Mouse (Mus musculus) gastrocnemius, postnatal 10 days (tissue): ENCODE results near the gene Crcp. TPM values are rescaled to one million over a fixed set of nuclear protein-coding genes. Genes with fewer than 3 reads are reported as not detected.

ENCODE experiments used
- DNase-seq: peaks from one replicate; pipeline ENCODE4 v3.0.0; 2021; ENCODE audit warnings: mixed read lengths
- total RNA-seq, 2 experiments: library from RNA; stranded (reverse); gene quantifications; 2 replicates each; pipeline ENCODE4 v1.2.3; 2021

Crcp gene
- total RNA-seq, 2 experiments from 2014 or later = 14.5 to 16.5 TPM

GRCm38 (mm10) chr5:130097837-130098236 is 68.7 kb downstream of the Crcp start:
- DNase-seq = no peak

GRCm38 (mm10) chr5:130101724-130102123 is 72.6 kb downstream of the Crcp start:
- DNase-seq = no peak

GRCm38 (mm10) chr5:130109348-130109747 is 80.3 kb downstream of the Crcp start:
- no peak for DNase-seq

Other genes with a start within 250 kb of the Crcp start
- gene Psph, start 241.8 kb upstream of the Crcp start, total RNA-seq = 10 to 100 TPM; 15.9 to 18.2 TPM
- gene Sumf2, start 182.3 kb upstream of the Crcp start, total RNA-seq = 10 to 100 TPM in 1 of 2 experiments, 1 to 10 TPM in 1; 9.8 to 13.5 TPM
- 100 to 1,000 TPM; 404 to 489 TPM for gene Chchd2, start 141.8 kb upstream of the Crcp start, total RNA-seq
- 1 to 10 TPM; 1.1 to 1.9 TPM for gene Zbed5, start 133.6 kb upstream of the Crcp start, total RNA-seq
- 100 to 1,000 TPM; 199 to 205 TPM for gene Phkg1, start 130.7 kb upstream of the Crcp start, total RNA-seq
- 1 to 10 TPM in 1 of 2 experiments, under 1 TPM in 1; 0.45 to 1.4 TPM for gene Nupr1l, start 120.8 kb upstream of the Crcp start, total RNA-seq
- 10 to 100 TPM; 17.6 to 18.5 TPM for gene Vkorc1l1, start 87.3 kb upstream of the Crcp start, total RNA-seq
- 10 to 100 TPM; 16.5 to 23.5 TPM for gene Gusb, start 26.2 kb upstream of the Crcp start, total RNA-seq
- 10 to 100 TPM; 10.2 to 10.3 TPM for gene Asl, start within 50 bp of the Crcp start, total RNA-seq
- gene Tpst1, start 44.0 kb downstream of the Crcp start, total RNA-seq = 10 to 100 TPM; 26.8 to 30.9 TPM
- 1 to 10 TPM; 3.9 to 5.7 TPM for gene Kctd7, start 115.6 kb downstream of the Crcp start, total RNA-seq
- gene Rabgef1, start 142.5 kb downstream of the Crcp start, total RNA-seq = 10 to 100 TPM; 33.3 to 39.3 TPM
- 10 to 100 TPM; 25.2 to 29.9 TPM for gene Tmem248, start 187.8 kb downstream of the Crcp start, total RNA-seq
- 10 to 100 TPM; 25.8 to 31.6 TPM for gene Sbds, start 226.2 kb downstream of the Crcp start, total RNA-seq
- 1 to 10 TPM; 9.1 to 9.3 TPM for gene Tyw1, start 226.3 kb downstream of the Crcp start, total RNA-seq